Mouse (Mus musculus): ENCODE measurements around the gene Gna13.

Gene Gna13

GRCm38 (mm10) chr11:109377477-109377876 is 14.8 kb downstream of the Gna13 start:
- DNase-seq, result no peak

GRCm38 (mm10) chr11:109378051-109378450 is 15.4 kb downstream of the Gna13 start:
- no peak for DNase-seq

DNA sequence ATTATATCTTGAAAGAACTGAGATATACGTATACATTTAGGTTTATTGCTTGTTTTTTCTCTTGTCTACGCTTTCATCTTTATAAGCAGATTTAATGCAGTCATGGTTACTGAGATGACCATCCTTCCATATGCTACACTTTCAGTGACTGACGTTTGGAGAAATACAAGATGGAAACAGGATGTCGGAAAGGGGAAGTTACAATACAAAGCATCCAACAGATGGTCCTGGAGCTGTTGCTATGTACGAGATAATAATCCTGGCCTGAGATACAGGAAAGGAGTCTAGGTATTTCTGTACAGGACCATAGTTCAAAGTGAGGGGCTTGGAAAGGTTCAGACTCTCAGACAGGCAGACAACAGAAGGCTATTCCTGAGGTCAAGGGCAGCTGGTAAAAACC is 18.0 kb downstream of the Gna13 start:
- no peak for DNase-seq

DNA sequence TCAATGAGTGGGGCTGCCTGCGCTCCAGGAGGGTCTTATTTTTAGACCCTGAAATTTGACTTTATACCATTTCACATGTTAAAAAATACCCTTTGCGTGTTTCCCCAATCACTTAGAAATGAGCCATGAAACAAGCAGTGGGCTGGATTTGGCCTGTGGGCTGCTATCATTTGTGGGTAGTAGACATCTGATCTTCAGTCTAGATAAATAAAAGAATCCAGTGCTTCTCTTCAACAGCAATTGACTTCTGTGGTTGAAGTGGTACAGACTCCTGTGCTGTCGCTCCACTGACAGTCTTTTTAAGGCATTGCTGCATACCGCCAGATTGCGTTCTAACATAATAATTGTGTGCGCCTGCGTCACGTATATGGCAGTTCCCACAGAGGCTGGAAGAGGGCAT is 22.7 kb downstream of the Gna13 start:
- no peak for DNase-seq

DNA sequence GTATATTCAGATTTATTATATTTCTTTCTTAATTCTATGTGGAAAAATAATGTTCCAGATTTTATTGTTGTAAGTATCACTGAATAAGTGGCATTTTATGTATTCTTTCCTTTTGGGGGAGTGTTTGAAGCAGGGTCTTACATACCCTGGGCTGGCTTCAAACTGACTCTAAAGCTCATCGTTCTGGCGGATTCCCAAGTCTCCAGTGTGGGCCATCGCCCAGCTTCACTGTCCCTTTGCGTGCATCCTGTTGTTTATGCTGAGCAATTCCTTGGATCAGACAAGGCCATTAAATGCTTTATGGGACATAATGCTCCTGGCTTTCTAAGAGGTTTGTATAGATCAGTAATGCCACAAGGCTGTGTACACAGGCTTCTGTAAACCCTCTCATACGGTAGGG is 26.4 kb downstream of the Gna13 start:
- no peak for DNase-seq

DNA sequence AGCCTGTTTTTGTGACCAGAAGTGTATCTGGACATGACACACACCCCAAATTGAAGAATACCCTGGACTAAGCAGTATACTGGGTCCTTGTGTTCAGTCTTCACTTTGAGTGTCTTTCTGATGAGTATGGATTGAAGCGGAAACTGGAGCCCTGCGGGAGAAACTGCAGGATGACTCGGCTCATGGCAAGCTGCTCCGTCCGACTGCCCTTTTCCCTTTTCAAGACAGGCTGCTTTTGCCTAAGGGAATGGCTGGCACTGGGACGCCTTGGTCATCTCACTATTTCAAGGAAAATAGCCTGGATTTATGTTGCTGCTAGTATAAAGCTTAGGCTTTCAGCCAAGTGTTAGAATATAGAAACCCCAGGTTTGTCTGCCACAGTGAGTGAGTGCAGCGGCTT is 28.6 kb downstream of the Gna13 start:
- no peak for DNase-seq

- DNase-seq, result no peak
Measured at GRCm38 (mm10) chr11:109391760-109392159, 29.1 kb downstream of the Gna13 start.

GRCm38 (mm10) chr11:109392601-109393000 is 30.0 kb downstream of the Gna13 start:
- no peak for DNase-seq

GRCm38 (mm10) chr11:109394758-109395157 is 32.1 kb downstream of the Gna13 start:
- no peak for DNase-seq

DNA sequence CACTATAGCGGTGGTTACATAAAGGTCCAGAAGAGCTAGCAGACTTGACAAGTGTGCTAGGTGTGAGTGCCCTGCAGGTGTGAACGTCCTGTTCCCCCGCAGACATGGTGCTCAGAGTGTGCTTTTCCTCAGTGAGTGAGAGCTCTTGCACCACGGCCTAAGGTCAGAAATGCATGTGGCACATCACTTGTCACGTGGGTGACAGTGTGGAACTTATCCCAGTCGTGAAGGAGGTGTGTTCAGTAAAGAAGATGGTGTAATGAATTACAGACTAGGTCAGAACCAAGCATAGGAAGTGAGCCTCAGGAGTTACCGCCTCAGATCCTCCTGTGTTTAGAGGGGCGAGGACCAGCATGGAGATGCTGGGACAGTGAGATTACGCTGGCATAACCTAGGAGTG is 32.7 kb downstream of the Gna13 start:
- no peak for DNase-seq

GRCm38 (mm10) chr11:109406431-109406830 is 43.8 kb downstream of the Gna13 start:
- DNase-seq, result no peak

GRCm38 (mm10) chr11:109410197-109410980 is 47.8 kb downstream of the Gna13 start:
- DNase-seq, result no peak

GRCm38 (mm10) chr11:109413617-109414016 is 51.0 kb downstream of the Gna13 start, which contains the start of gene 9930022D16Rik:
Gene 9930022D16Rik (plus strand): TSS chr11:109413917.
- no peak for DNase-seq

GRCm38 (mm10) chr11:109414802-109415201 is 52.2 kb downstream of the Gna13 start:
- no peak for DNase-seq

GRCm38 (mm10) chr11:109416709-109417420 is 54.2 kb downstream of the Gna13 start:
- DNase-seq, result no peak

GRCm38 (mm10) chr11:109417472-109418040 is 54.9 kb downstream of the Gna13 start:
- DNase-seq, result no peak

- no peak for DNase-seq
Measured at GRCm38 (mm10) chr11:109419461-109419860, 56.8 kb downstream of the Gna13 start.

GRCm38 (mm10) chr11:109419961-109420566 is 57.4 kb downstream of the Gna13 start:
- DNase-seq, result no peak

DNA sequence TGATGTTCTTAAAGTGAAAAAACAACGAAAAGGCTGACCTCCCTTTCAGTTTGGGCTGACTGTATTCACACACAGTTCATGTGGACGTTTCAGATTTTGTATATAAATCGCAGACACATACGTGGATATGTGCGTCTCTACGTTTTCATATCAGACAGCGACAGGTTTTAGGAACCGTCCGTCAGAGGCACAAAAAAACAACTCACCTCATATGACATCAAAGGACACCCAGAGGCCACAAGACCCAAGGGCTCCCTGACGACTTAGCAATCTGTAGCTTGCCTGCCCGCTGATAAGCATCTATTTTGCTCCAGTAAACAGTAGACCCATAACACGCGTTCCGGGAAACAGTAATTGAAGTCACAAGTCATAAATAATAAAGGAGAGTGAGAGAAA is 57.9 kb downstream of the Gna13 start:
- DNase-seq, result no peak

- DNase-seq, result no peak
Measured at GRCm38 (mm10) chr11:109421205-109421604, 58.6 kb downstream of the Gna13 start.

- no peak for DNase-seq
Measured at GRCm38 (mm10) chr11:109422263-109422662, 59.6 kb downstream of the Gna13 start.

DNA sequence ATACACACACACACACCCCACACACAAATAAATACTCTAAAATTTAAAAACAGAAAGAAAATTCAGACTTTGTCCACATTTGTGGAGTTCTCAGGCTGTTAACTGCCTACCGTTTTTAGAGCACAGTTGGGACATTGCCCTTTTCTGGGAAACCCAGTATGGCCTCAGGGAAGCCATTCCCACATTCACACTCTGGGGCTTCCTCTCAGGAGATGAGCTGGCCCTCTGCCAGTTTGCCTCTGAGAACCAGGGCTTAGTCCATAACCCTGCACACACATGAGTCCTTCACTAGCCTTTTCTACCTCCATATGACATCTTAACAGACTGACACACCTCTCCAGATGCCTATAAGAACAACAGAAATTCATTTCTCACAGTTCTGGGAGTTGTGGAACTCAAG is 60.7 kb downstream of the Gna13 start:
- no peak for DNase-seq

Data from embryo, embryonic 11 days (tissue).